Mouse (Mus musculus): ENCODE results near the gene Hsf2. TPM values are rescaled to one million over a fixed set of nuclear protein-coding genes. Genes with fewer than 3 reads are reported as not detected.

The Hsf2 gene
- polyA plus RNA-seq, 1 experiment from 2014 or later = 9.4 TPM

DNA sequence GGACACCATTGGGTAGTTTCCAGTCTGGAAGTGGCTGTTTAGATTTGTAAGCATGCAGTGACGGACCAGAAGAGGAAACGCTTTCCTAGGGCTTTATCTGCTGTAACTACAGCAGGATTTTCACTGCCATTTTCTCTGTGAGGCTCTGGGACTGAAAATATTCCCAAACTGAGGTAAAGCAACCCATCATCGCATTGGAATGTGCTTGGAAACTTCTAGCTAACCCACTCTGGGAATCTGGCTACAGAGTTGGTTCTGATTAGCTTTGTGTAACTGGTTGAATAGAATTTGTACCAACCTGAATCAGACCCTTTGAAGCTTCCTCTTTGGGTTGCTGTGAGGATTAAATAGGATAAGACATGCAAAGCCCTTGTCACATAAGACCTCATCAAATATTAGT lies 1.4 kb upstream of the Hsf2 start:
- peaks cover 14% of the 10 kb centered on the region for H3K4me1 ChIP-seq (replicated peaks)
- ATAC-seq (ENCODE audit: low read depth) (no peak), DNase-seq (no peak)
- H3K9ac ChIP-seq = no peak overlapping the region
- WGBS (ENCODE audit: insufficient replicate concordance) = 68% methylated on average over 3 of the region's 3 CpGs
- no peaks in the 10 kb centered on the region for H3K36me3 ChIP-seq
- no peak overlapping the region for H3K4me3 ChIP-seq (replicated peaks)
- H3K27me3 ChIP-seq = no peaks in the 10 kb centered on the region
- no peak overlapping the region for H3K4me2 ChIP-seq
- H3K27ac ChIP-seq = no peak overlapping the region
- H3K9me3 ChIP-seq (replicated peaks) = no peaks in the 10 kb centered on the region

DNA sequence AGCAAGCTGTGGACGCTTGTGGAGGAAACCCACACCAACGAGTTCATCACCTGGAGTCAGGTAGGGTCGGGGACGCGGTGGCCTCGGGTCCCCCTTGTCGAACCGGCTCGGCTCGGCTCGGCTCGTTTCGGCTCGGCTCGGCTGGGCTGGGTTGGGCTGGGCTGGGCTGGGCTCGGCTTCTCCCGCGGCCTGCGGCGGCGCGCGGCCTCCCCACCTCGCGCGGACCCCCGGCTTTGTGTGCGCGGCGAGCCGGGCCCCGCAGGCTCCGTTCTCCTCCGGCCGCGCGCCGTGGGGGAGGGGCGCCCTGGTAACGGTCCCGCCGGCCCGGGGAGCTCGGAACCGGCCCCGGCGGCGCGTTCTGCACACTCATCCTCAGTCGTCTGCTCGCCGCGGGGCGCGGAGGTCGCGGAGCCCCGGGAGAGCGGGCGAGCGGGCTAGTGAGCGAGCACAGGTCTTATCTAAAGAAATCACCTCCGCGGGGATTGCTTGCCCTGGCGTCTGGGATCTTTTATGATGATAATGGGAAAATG lies 422 bp downstream of the Hsf2 start:
- H3K9ac ChIP-seq = peak overlapping the region; percentile 85

DNA sequence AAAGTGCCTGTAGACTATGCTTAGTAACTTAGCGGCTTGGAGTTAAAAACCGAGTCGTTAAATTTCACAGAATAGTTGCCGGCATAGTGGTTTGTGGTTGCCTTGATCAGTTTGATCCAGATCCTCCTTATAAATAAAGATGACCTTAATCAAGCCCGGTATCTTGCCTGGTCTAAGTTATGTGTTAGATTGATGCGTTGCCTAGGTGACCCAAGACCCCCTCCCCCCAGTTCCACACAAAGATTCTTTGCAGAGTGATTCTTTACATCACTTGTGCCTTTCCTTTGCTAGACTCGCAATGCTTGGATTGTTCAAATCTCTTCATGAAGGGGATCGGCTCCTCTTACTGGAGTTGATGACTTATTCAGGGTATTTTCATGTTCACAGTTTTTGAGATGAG lies 1.0 kb downstream of the Hsf2 start:
- H3K27ac ChIP-seq = no peak overlapping the region
- H3K4me1 ChIP-seq (replicated peaks) = peaks cover 19% of the 10 kb centered on the region
- no peak for DNase-seq
- H3K36me3 ChIP-seq = no peaks in the 10 kb centered on the region
- H3K27me3 ChIP-seq = no peaks in the 10 kb centered on the region
- no peak for ATAC-seq (ENCODE audit: low read depth)
- peak overlapping the region; percentile 90 for H3K4me2 ChIP-seq
- H3K9ac ChIP-seq = peak overlapping the region; percentile 85
- H3K4me3 ChIP-seq (replicated peaks) = peak overlapping the region; percentile 79
- WGBS (ENCODE audit: insufficient replicate concordance) = 9% methylated on average over 8 of the region's 8 CpGs
- H3K9me3 ChIP-seq (replicated peaks) = no peaks in the 10 kb centered on the region

More for the DNA sequence above, 422 bp downstream of the Hsf2 start:
- H3K27ac ChIP-seq = peak overlapping the region; percentile 80
- H3K9me3 ChIP-seq (replicated peaks) = no peaks in the 10 kb centered on the region
- peaks cover 13% of the 10 kb centered on the region for H3K4me1 ChIP-seq (replicated peaks)
- under 1% methylated on average over 65 of the region's 65 CpGs for WGBS (ENCODE audit: insufficient replicate concordance)
- H3K27me3 ChIP-seq = no peaks in the 10 kb centered on the region
- peak; percentile 43 for DNase-seq
- H3K4me3 ChIP-seq (replicated peaks) = peak overlapping the region; percentile 79
- H3K36me3 ChIP-seq = no peaks in the 10 kb centered on the region
- peak; percentile 59 for ATAC-seq (ENCODE audit: low read depth)
- H3K4me2 ChIP-seq = peak overlapping the region; percentile 90

DNA sequence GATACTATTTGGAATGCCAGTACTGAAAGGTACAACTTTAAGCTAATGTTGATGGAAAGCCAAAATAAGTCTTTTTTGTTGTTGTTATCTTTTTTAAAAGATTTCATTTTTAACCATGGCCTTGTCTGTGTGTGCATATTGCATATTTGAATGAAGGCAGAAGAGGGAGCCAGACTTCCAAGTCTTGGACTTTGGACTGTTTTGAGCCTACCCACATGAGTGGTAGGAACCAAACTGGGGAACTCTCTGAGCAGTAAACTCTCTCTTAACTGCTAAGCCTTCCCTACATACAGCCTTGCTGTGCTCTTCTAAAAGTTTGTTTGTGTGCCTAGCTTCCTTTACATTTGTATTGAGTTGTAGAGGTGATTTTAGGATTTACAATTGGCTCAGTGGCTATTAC lies 2.4 kb downstream of the Hsf2 start:
- Histone ChIP-seq H3K9ac (no peak overlapping the region), H3K9me3 (replicated peaks) (no peaks in the 10 kb centered on the region), H3K4me2 (no peak overlapping the region; the same call in 1 of the 2 replicates), H3K4me1 (replicated peaks) (peaks cover 19% of the 10 kb centered on the region), H3K36me3 (0 out of 2 replicates have a peak, but pooled peaks cover 4% of the 10 kb centered on the region), H3K27ac (no peak overlapping the region), H3K27me3 (no peaks in the 10 kb centered on the region), H3K4me3 (replicated peaks) (no peak overlapping the region)
- DNase-seq (no peak), ATAC-seq (ENCODE audit: low read depth) (no peak)

DNA sequence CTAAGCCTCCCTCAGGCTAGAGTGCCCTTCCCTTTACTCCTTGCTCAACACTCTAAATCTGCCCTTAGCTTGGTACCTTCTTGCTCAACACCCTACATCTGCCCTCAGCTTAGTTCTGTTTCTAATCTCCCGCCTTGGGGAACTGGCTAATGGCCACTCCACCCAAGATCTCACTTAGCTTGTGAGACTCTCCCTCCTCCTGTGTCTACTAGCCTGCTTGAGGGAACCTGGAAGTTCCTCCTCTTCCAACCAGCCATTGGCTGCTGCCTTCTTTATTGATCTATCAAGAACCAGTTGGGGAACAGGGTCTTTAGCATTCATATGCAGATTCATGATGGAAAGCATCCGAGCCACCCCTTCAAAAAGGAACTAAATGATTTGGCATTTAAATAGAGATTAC lies 5.9 kb downstream of the Hsf2 start:
- H3K4me2 ChIP-seq = no peak overlapping the region
- no peak overlapping the region for H3K9ac ChIP-seq
- H3K36me3 ChIP-seq = 0 out of 2 replicates have a peak, but pooled peaks cover 4% of the 10 kb centered on the region
- no peaks in the 10 kb centered on the region for H3K27me3 ChIP-seq
- ATAC-seq (ENCODE audit: low read depth) (peak; percentile 39; the same call in 1 of the 2 replicates), DNase-seq (no peak)
- H3K9me3 ChIP-seq (replicated peaks) = no peaks in the 10 kb centered on the region
- peaks cover 15% of the 10 kb centered on the region for H3K4me1 ChIP-seq (replicated peaks)
- WGBS (ENCODE audit: insufficient replicate concordance) = 60% methylated on average over 2 of the region's 2 CpGs
- H3K27ac ChIP-seq = no peak overlapping the region
- no peak overlapping the region for H3K4me3 ChIP-seq (replicated peaks)

DNA sequence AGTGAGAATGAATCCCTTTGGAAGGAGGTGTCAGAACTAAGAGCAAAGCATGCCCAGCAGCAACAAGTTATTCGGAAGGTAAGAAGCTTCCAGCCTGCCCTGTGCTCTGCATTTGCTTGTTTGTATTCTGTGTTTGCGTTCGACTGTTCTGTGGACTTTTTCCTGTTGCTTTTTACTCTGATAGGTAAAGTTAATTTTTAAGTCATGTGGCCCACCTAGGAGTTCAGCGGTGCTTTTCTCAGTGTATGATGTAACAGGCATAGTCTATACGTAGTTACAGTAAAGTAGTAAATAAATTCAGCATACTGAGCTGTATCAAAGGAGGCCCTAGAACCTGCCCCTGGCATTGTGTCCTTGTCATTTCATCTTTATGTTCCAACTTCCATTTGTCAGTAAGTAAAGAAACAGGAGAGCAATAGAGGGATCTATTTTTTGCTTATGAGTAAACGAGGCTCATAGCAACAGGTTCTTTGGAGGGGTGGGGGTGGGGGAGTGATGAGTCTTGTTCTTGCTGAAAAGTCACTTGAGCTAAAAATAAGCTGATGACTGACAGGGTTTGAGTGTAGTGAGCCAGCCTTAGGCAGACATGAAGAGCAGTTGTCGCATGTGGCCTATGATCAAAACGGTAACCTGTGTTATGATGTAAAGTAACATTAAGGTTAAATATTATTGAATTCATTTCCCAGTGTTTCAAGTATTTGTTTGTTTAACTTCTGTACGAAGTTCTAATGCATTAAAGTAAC lies 13.4 kb downstream of the Hsf2 start:
- no peak for DNase-seq
- H3K4me3 ChIP-seq (replicated peaks) = no peak overlapping the region
- WGBS (ENCODE audit: insufficient replicate concordance) = 59% methylated on average over 9 of the region's 9 CpGs
- peak overlapping the region; percentile 43 for H3K27ac ChIP-seq
- no peaks in the 10 kb centered on the region for H3K27me3 ChIP-seq
- no peaks in the 10 kb centered on the region for H3K4me1 ChIP-seq (replicated peaks)
- H3K36me3 ChIP-seq = peaks cover 4% of the 10 kb centered on the region; the same call in 1 of the 2 replicates
- peak; percentile 73 for ATAC-seq (ENCODE audit: low read depth)
- H3K4me2 ChIP-seq = no peak overlapping the region
- no peak overlapping the region for H3K9ac ChIP-seq
- no peaks in the 10 kb centered on the region for H3K9me3 ChIP-seq (replicated peaks)

DNA sequence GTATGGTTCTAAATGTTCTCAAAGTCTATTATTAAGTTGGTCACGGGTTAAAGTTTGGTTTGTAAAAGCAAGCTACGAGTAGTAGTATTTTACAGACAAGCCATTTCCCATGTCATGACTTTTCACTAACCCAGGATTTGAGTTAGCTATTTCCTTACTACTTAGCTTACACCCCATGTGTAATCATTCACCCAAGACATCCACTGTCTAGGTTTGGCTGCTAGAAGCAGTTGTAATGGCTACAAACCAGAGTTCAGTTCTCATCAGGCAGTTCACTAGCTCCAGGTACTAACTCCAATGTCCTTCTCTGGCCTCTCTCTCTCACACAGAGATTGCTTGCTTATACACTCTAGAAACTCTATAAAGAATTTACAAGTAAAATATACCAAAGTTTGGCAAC lies 28.4 kb downstream of the Hsf2 start:
- no peaks in the 10 kb centered on the region for H3K9me3 ChIP-seq (replicated peaks)
- no peak overlapping the region for H3K4me2 ChIP-seq
- no peaks in the 10 kb centered on the region for H3K4me1 ChIP-seq (replicated peaks)
- ATAC-seq (ENCODE audit: low read depth) (no peak), DNase-seq (no peak)
- peaks cover 62% of the 10 kb centered on the region for H3K36me3 ChIP-seq
- no peak overlapping the region for H3K9ac ChIP-seq
- H3K4me3 ChIP-seq (replicated peaks) = no peak overlapping the region
- no peak overlapping the region for H3K27ac ChIP-seq
- 78% methylated on average over 2 of the region's 2 CpGs for WGBS (ENCODE audit: insufficient replicate concordance)
- no peaks in the 10 kb centered on the region for H3K27me3 ChIP-seq

DNA sequence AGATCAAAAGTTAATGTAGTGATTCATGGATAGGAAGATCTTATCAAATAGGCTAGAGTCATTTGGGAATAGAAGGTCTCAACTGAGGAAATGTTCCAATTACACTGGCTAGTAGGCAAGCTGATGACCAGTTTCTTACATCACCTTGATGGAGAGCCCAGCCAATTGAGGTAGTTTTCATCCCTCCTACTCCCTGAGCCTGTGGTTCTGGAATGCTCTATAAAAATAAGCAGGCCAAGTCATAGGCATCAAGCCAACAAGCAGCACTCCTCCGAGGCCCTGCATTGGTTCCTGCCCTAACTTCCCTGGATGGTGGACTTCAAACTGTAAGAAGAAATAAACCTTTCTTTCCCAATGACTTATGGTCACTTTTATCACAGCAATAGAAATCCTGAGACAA lies 29.1 kb downstream of the Hsf2 start:
- Histone ChIP-seq H3K9ac (no peak overlapping the region), H3K4me3 (replicated peaks) (no peak overlapping the region), H3K4me2 (no peak overlapping the region), H3K27me3 (no peaks in the 10 kb centered on the region), H3K27ac (no peak overlapping the region), H3K36me3 (peaks cover 66% of the 10 kb centered on the region), H3K4me1 (replicated peaks) (no peaks in the 10 kb centered on the region), H3K9me3 (replicated peaks) (no peaks in the 10 kb centered on the region)
- no peak for DNase-seq
- no peak for ATAC-seq (ENCODE audit: low read depth)
- 97% methylated on average over 1 of the region's 1 CpGs for WGBS (ENCODE audit: insufficient replicate concordance)

DNA sequence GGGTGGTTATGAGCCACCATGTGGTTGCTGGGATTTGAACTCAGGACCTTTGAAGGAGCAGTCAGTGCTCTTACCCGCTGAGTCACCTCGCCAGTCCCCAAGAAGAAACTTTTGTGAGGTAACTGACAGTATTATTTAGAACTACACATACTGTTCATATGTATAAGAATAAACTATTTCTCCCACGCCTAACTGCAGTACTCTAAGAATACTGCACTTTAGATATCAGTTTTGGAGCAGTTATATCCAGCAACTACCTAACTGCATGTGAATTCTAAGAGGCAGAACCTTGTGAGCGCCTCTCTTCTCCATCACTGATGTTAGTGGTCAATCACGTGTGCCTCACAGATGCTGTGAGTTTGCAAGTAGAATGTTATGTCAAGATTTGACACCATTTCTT lies 40.3 kb downstream of the Hsf2 start:
- Histone ChIP-seq H3K4me1 (replicated peaks) (peaks cover 28% of the 10 kb centered on the region), H3K4me2 (no peak overlapping the region), H3K36me3 (peaks cover 43% of the 10 kb centered on the region), H3K4me3 (replicated peaks) (no peak overlapping the region), H3K27me3 (no peaks in the 10 kb centered on the region), H3K9me3 (replicated peaks) (no peaks in the 10 kb centered on the region), H3K27ac (no peak overlapping the region), H3K9ac (no peak overlapping the region)
- 87% methylated on average over 5 of the region's 5 CpGs for WGBS (ENCODE audit: insufficient replicate concordance)
- ATAC-seq (ENCODE audit: low read depth) (no peak), DNase-seq (no peak)

DNA sequence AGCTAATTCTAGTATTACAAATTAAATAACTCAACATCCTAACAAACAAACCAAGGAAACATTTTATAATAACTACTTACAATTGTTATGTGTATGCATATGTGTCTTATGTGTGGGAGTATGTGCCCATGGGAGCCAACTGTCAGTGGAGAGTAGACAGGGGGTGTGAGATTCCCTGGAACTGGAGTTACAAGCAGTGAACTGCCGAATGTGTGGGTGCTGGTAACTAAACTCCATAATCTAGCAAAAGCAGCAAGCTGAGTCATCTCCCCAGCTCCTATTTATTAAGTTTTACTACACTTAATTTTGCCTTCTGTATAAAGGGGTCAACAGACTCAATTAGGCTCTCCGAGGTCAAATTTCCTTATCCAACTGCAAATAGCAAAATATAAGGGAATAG lies 44.9 kb downstream of the Hsf2 start:
- WGBS (ENCODE audit: insufficient replicate concordance) = 36% methylated on average over 2 of the region's 2 CpGs
- peaks cover 13% of the 10 kb centered on the region for H3K36me3 ChIP-seq
- peaks cover 28% of the 10 kb centered on the region for H3K4me1 ChIP-seq (replicated peaks)
- H3K4me3 ChIP-seq (replicated peaks) = peak overlapping the region; percentile 88
- ATAC-seq (ENCODE audit: low read depth) (no peak), DNase-seq (peak; percentile 22)
- H3K27ac ChIP-seq = peak overlapping the region; percentile 51; the same call in 1 of the 2 replicates
- H3K9me3 ChIP-seq (replicated peaks) = no peaks in the 10 kb centered on the region
- H3K27me3 ChIP-seq = no peaks in the 10 kb centered on the region
- peak overlapping the region; percentile 86 for H3K9ac ChIP-seq
- peak overlapping the region; percentile 68 for H3K4me2 ChIP-seq

DNA sequence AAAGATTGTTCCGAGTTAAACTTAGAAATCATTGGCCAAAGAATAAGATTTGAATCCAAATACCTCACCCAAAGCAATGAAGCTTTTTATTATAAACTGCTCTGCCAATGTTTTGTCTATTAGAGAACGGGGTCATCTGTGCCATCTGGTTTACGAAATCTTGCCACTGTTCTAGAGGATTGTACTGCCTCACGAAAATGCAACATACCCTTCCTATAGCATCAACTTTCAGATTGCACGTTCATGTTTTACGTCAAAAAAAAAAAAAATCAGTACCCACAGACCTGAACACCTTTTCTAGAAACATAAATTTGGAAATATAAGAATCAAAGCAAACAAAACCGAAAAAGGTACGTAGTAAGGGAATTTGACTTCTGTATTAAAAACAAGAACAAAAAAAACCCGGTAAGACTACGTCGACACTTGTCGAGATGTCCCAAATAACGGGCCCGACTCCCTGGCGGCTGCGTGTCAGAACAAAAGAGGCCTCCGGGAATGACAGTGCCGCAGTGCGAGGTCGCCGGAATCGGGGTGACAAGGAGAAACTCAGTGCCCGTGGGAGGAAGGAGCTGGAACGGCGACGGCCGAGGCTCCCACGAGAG lies 45.5 kb downstream of the Hsf2 start:
- no peaks in the 10 kb centered on the region for H3K27me3 ChIP-seq
- H3K4me3 ChIP-seq (replicated peaks) = peak overlapping the region; percentile 88
- DNase-seq (no peak), ATAC-seq (ENCODE audit: low read depth) (no peak)
- 2% methylated on average over 27 of the region's 28 CpGs for WGBS (ENCODE audit: insufficient replicate concordance)
- peak overlapping the region; percentile 86 for H3K9ac ChIP-seq
- peaks cover 7% of the 10 kb centered on the region for H3K36me3 ChIP-seq
- peak overlapping the region; percentile 68 for H3K4me2 ChIP-seq
- H3K4me1 ChIP-seq (replicated peaks) = peaks cover 28% of the 10 kb centered on the region
- H3K9me3 ChIP-seq (replicated peaks) = no peaks in the 10 kb centered on the region
- peak overlapping the region; percentile 97 for H3K27ac ChIP-seq
